Mouse (Mus musculus) lung, embryonic 14.5 days (tissue): Measurements from ENCODE around the gene Rps16. TPM values are rescaled to one million over a fixed set of nuclear protein-coding genes. Genes with fewer than 3 reads are reported as not detected.
A peak's percentile ranks its signal among the peaks of the same experiment; 100 is the strongest.

Experiments
- ATAC-seq: fragments of 200-750 bp; cut with Nextera tagmentation; 2 replicates; pipeline ENCODE4 v1.8.0; 2017; ENCODE audit warnings: mild to moderate bottlenecking, moderate TSS enrichment, moderate library complexity; ENCODE audit not compliant: insufficient read depth
- DNase-seq: peaks from one replicate; pipeline ENCODE4 v3.0.0-alpha.2; 2015
- H3K27ac ChIP-seq: fragments of 300-500 bp; sonication (generic); 2 replicates; pipeline ENCODE4 v1.5.1; 2014; ENCODE audit warnings: low read depth, mild to moderate bottlenecking, moderate library complexity
- H3K27me3 ChIP-seq: fragments of 300-500 bp; sonication (generic); 2 replicates; pipeline ENCODE4 v1.6.1; 2014; ENCODE audit warnings: low read length, control low read depth; ENCODE audit not compliant: insufficient read depth
- H3K36me3 ChIP-seq: fragments of 300-500 bp; sonication (generic); 2 replicates; pipeline ENCODE4 v1.6.1; 2014; ENCODE audit warnings: control low read depth; ENCODE audit not compliant: insufficient read depth
- H3K4me1 ChIP-seq: fragments of 300-500 bp; sonication (generic); 2 replicates; pipeline ENCODE4 v1.6.1; 2014; ENCODE audit warnings: antibody characterized with exemption, control low read depth; ENCODE audit not compliant: insufficient read depth
- H3K4me2 ChIP-seq: fragments of 300-500 bp; sonication (generic); 2 replicates; pipeline ENCODE4 v1.6.1; 2014; ENCODE audit warnings: mild to moderate bottlenecking
- H3K4me3 ChIP-seq: fragments of 300-500 bp; sonication (generic); 2 replicates; pipeline ENCODE4 v1.5.1; 2014; ENCODE audit warnings: low read depth, low read length
- H3K9ac ChIP-seq: fragments of 300-500 bp; sonication (generic); 2 replicates; pipeline ENCODE4 v1.6.1; 2014
- H3K9me3 ChIP-seq: fragments of 300-500 bp; sonication (generic); 2 replicates; pipeline ENCODE4 v1.6.1; 2016; ENCODE audit warnings: low read depth, low read length, control low read depth
- CTCF ChIP-seq: IDR thresholded peaks from 2 replicates; pipeline ENCODE4 v1.5.1; 2016; ENCODE audit warnings: antibody characterized with exemption, low read depth
- WGBS: fragments of 180-500 bp; shearing (Covaris S2); extraction: QIAGEN DNeasy Blood & Tissue Kit; methylation state at CpG from one replicate; pipeline ENCODE4 v1.1.7; 2014; 5-methylcytosine and 5-hydroxymethylcytosine counted together
- polyA plus RNA-seq: library from polyadenylated mRNA; unstranded; fragments of >200 nt; fragmentation: Nextera tagmentation; extraction: Ambion mirVana; gene quantifications from 2 replicates; pipeline ENCODE4 v1.2.1, GENCODE M21; 2014

Rps16 gene
- polyA plus RNA-seq, 1 experiment from 2014 or later, result 1,324 TPM

GRCm38 (mm10) chr7:28357984-28358383 is 7.5 kb downstream of the Rps16 start:
- peaks cover 13% of the 10 kb centered on the region for H3K4me1 ChIP-seq
- H3K4me2 ChIP-seq, result peak overlapping the region; percentile 20; the same call in 1 of the 2 replicates
- H3K36me3 ChIP-seq, result peaks cover 62% of the 10 kb centered on the region
- no peak for TF ChIP-seq CTCF
- 3% methylated on average over 5 of the region's 5 CpGs for WGBS
- no peaks in the 10 kb centered on the region for H3K9me3 ChIP-seq
- ATAC-seq, result no peak
- H3K27ac ChIP-seq, result peak overlapping the region; percentile 58
- no peaks in the 10 kb centered on the region for H3K27me3 ChIP-seq
- H3K9ac ChIP-seq, result peak overlapping the region; percentile 36
- H3K4me3 ChIP-seq, result no peak overlapping the region
- DNase-seq, result peak; percentile 75

GRCm38 (mm10) chr7:28358431-28358830 is 8.0 kb downstream of the Rps16 start:
- Histone ChIP-seq H3K4me1 (peaks cover 13% of the 10 kb centered on the region), H3K9me3 (no peaks in the 10 kb centered on the region), H3K9ac (peak overlapping the region; percentile 20; the same call in 1 of the 2 replicates), H3K4me3 (no peak overlapping the region), H3K27me3 (no peaks in the 10 kb centered on the region), H3K4me2 (no peak overlapping the region), H3K27ac (peak overlapping the region; percentile 58), H3K36me3 (peaks cover 58% of the 10 kb centered on the region)
- DNase-seq, result no peak
- no peak for ATAC-seq
- WGBS, result 47% methylated on average over 7 of the region's 7 CpGs
- no peak for TF ChIP-seq CTCF

GRCm38 (mm10) chr7:28359854-28360253 is 9.4 kb downstream of the Rps16 start:
- 81% methylated on average over 10 of the region's 10 CpGs for WGBS
- Histone ChIP-seq H3K4me2 (no peak overlapping the region), H3K4me3 (no peak overlapping the region), H3K9ac (no peak overlapping the region), H3K4me1 (peaks cover 13% of the 10 kb centered on the region), H3K9me3 (no peaks in the 10 kb centered on the region), H3K27ac (no peak overlapping the region), H3K27me3 (no peaks in the 10 kb centered on the region), H3K36me3 (peaks cover 55% of the 10 kb centered on the region)
- no peak for DNase-seq
- ATAC-seq, result no peak
- TF ChIP-seq CTCF, result no peak

- H3K9ac ChIP-seq, result no peak overlapping the region
- no peak overlapping the region for H3K4me3 ChIP-seq
- H3K9me3 ChIP-seq, result no peaks in the 10 kb centered on the region
- ATAC-seq (no peak), DNase-seq (no peak)
- peaks cover 56% of the 10 kb centered on the region for H3K36me3 ChIP-seq
- no peak overlapping the region for H3K4me2 ChIP-seq
- peaks cover 13% of the 10 kb centered on the region for H3K4me1 ChIP-seq
- 91% methylated on average over 6 of the region's 6 CpGs for WGBS
- no peak for TF ChIP-seq CTCF
- no peaks in the 10 kb centered on the region for H3K27me3 ChIP-seq
- H3K27ac ChIP-seq, result no peak overlapping the region
Measured at GRCm38 (mm10) chr7:28360291-28360690, 9.8 kb downstream of the Rps16 start.

- no peak overlapping the region for H3K4me3 ChIP-seq
- DNase-seq (no peak), ATAC-seq (no peak)
- no peak overlapping the region for H3K4me2 ChIP-seq
- H3K4me1 ChIP-seq, result peaks cover 13% of the 10 kb centered on the region
- no peaks in the 10 kb centered on the region for H3K27me3 ChIP-seq
- WGBS, result 94% methylated on average over 19 of the region's 20 CpGs
- no peak overlapping the region for H3K27ac ChIP-seq
- H3K36me3 ChIP-seq, result peaks cover 67% of the 10 kb centered on the region
- H3K9me3 ChIP-seq, result no peaks in the 10 kb centered on the region
- no peak for TF ChIP-seq CTCF
- no peak overlapping the region for H3K9ac ChIP-seq
Measured at GRCm38 (mm10) chr7:28361647-28362341, 11.3 kb downstream of the Rps16 start.

GRCm38 (mm10) chr7:28362441-28363060 is 12.1 kb downstream of the Rps16 start:
- H3K27me3 ChIP-seq, result no peaks in the 10 kb centered on the region
- TF ChIP-seq CTCF, result no peak
- H3K36me3 ChIP-seq, result peaks cover 75% of the 10 kb centered on the region
- no peak overlapping the region for H3K27ac ChIP-seq
- WGBS, result 83% methylated on average over 16 of the region's 16 CpGs
- H3K9ac ChIP-seq, result no peak overlapping the region
- no peak for DNase-seq
- no peaks in the 10 kb centered on the region for H3K9me3 ChIP-seq
- peaks cover 7% of the 10 kb centered on the region for H3K4me1 ChIP-seq
- no peak overlapping the region for H3K4me2 ChIP-seq
- H3K4me3 ChIP-seq, result no peak overlapping the region
- no peak for ATAC-seq

- Histone ChIP-seq H3K9ac (no peak overlapping the region), H3K27ac (no peak overlapping the region)
Measured at GRCm38 (mm10) chr7:28367663-28368275, 17.3 kb downstream of the Rps16 start.

More at GRCm38 (mm10) chr7:28367663-28368275, 17.3 kb downstream of the Rps16 start:
- WGBS, result 91% methylated on average over 16 of the region's 16 CpGs
- Histone ChIP-seq H3K4me3 (no peak overlapping the region), H3K27me3 (no peaks in the 10 kb centered on the region), H3K9me3 (no peaks in the 10 kb centered on the region), H3K36me3 (peaks cover 64% of the 10 kb centered on the region), H3K4me1 (0 out of 2 replicates have a peak, but pooled peaks cover 10% of the 10 kb centered on the region), H3K4me2 (no peak overlapping the region)
- DNase-seq (no peak), ATAC-seq (no peak)
- TF ChIP-seq CTCF, result no peak
